Mouse (Mus musculus): ENCODE results near the gene Ifitm5. TPM values are rescaled to one million over a fixed set of nuclear protein-coding genes. Genes with fewer than 3 reads are reported as not detected.
A peak's percentile ranks its signal among the peaks of the same experiment; 100 is the strongest.

The Ifitm5 gene
- total RNA-seq, 2 experiments from 2014 or later: not detected

GRCm38 (mm10) chr7:140966921-140967320, 16.8 kb upstream of the Ifitm5 start, which contains the start of gene Ifitm1:
Ifitm1 (plus strand) TSS chr7:140967221.
- DNase-seq: no peak
- intact Hi-C loops (cut with DNase I): loop anchor here (5.0 kb wide), 1 partner anchor 75 kb away; no protein-coding TSS in a partner anchor

- DNase-seq: no peak
- intact Hi-C loops (cut with DNase I): no loop called here
Observed at GRCm38 (mm10) chr7:140962733-140963132, 12.6 kb upstream of the Ifitm5 start.

- no peak for DNase-seq
- intact Hi-C loops (cut with DNase I): no loop called here
Observed at GRCm38 (mm10) chr7:140961416-140961815, 11.3 kb upstream of the Ifitm5 start.

- intact Hi-C loops (cut with DNase I): no loop called here
- no peak for DNase-seq
Observed at GRCm38 (mm10) chr7:140960026-140960425, 9.9 kb upstream of the Ifitm5 start.

- intact Hi-C loops (cut with DNase I): no loop called here
- peak; percentile 38 for DNase-seq
Observed at GRCm38 (mm10) chr7:140959181-140959901, 9.2 kb upstream of the Ifitm5 start.

- DNase-seq: no peak
- intact Hi-C loops (cut with DNase I): no loop called here
Observed at GRCm38 (mm10) chr7:140956556-140956869, 6.4 kb upstream of the Ifitm5 start.

GRCm38 (mm10) chr7:140955758-140956555, 5.9 kb upstream of the Ifitm5 start, which contains the start of the genes Gm45717 and Ifitm2:
Gm45717 (minus strand) TSS chr7:140955937.
Ifitm2 (minus strand) TSS chr7:140955987.
- intact Hi-C loops (cut with DNase I): no loop called here
- peak; percentile 43 for DNase-seq

- DNase-seq: no peak
- intact Hi-C loops (cut with DNase I): no loop called here
Observed at GRCm38 (mm10) chr7:140955342-140955741, 5.3 kb upstream of the Ifitm5 start.

GRCm38 (mm10) chr7:140954733-140955071, 4.6 kb upstream of the Ifitm5 start:
- DNase-seq: no peak
- intact Hi-C loops (cut with DNase I): no loop called here

GRCm38 (mm10) chr7:140953800-140954732, 4.0 kb upstream of the Ifitm5 start:
- intact Hi-C loops (cut with DNase I): no loop called here
- DNase-seq: no peak

- intact Hi-C loops (cut with DNase I): no loop called here
- no peak for DNase-seq
Observed at GRCm38 (mm10) chr7:140953133-140953532, 3.0 kb upstream of the Ifitm5 start.

- no peak for DNase-seq
- intact Hi-C loops (cut with DNase I): no loop called here
Observed at GRCm38 (mm10) chr7:140952441-140952840, 2.4 kb upstream of the Ifitm5 start.

- intact Hi-C loops (cut with DNase I): no loop called here
- no peak for DNase-seq
Observed at GRCm38 (mm10) chr7:140951765-140952164, 1.7 kb upstream of the Ifitm5 start.

GRCm38 (mm10) chr7:140951051-140951450, 960 bp upstream of the Ifitm5 start:
- intact Hi-C loops (cut with DNase I): no loop called here
- DNase-seq: no peak

GRCm38 (mm10) chr7:140949255-140949654, 836 bp downstream of the Ifitm5 start:
- DNase-seq: no peak
- intact Hi-C loops (cut with DNase I): no loop called here

GRCm38 (mm10) chr7:140948161-140948560, 1.9 kb downstream of the Ifitm5 start:
- no peak for DNase-seq
- intact Hi-C loops (cut with DNase I): no loop called here

GRCm38 (mm10) chr7:140946980-140947379, 3.1 kb downstream of the Ifitm5 start:
- intact Hi-C loops (cut with DNase I): no loop called here
- no peak for DNase-seq

- no peak for DNase-seq
- intact Hi-C loops (cut with DNase I): no loop called here
Observed at GRCm38 (mm10) chr7:140946311-140946710, 3.8 kb downstream of the Ifitm5 start.

- intact Hi-C loops (cut with DNase I): no loop called here
- no peak for DNase-seq
Observed at GRCm38 (mm10) chr7:140945247-140945646, 4.8 kb downstream of the Ifitm5 start.

- intact Hi-C loops (cut with DNase I): no loop called here
- no peak for DNase-seq
Observed at GRCm38 (mm10) chr7:140944236-140944635, 5.9 kb downstream of the Ifitm5 start.

- intact Hi-C loops (cut with DNase I): no loop called here
- DNase-seq: no peak
Observed at GRCm38 (mm10) chr7:140943356-140943755, 6.7 kb downstream of the Ifitm5 start.
